8 mouse cellular contexts compared by ENCODE assay signal in the genomic region with DNA sequence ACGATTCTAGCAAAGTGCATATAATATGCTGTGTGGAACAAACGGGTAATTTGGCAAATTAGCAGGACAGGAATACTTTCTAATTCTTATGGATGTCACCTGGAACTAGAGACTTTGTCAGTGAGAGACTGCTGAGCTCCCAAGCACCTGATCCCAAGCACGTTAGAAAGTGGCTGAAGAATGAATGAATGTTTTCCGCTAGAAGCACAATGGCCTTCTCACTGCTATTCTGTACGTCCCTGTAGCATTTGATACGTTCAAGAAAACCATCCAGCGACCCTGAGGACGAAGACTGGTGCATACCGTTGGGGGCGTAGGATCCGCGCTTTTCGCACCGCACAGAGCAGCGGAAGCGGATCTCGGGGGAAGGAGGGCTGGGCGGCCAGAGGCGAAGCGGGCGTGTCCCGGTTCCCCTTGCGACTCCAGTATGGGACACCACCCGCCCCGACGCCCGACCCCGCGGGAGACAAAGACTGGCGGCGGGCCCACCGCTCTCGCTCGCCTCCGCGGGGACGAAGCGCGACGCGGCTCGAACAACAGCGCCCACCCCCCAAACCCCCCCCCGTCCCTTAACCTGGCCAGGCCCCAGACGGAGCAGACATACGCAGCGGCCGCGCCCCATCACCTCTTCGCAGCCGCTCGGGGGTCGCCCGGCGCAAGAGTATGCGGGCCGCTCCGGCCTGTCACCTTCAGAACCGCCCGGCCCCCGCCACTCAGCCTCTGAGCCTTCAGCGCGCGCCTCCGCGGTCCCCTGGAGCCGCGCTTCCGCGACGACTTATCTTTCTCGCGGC. TPM values are rescaled to one million over a fixed set of nuclear protein-coding genes. Genes with fewer than 3 reads are reported as not detected.
DNase-seq lines count a peak whose midpoint lies in the region; ATAC-seq and TF ChIP-seq lines count a peak whose summit lies in the region.

No protein-coding gene starts in this region.

- H3K4me1 ChIP-seq in intestine, embryonic 15.5 days (replicated peaks): peaks cover 34% of the 10 kb centered on the region
- peaks cover 65% of the 10 kb centered on the region for H3K4me1 ChIP-seq in liver, embryonic 13.5 days (replicated peaks)
- no peaks in the 10 kb centered on the region; the same call in 1 of the 2 replicates for H3K4me1 ChIP-seq in testis, adult 2 months (ENCODE audit: control insufficient read depth, insufficient read depth, low read length)

- H3K9ac ChIP-seq in intestine, embryonic 15.5 days: peak overlapping the region; percentile 91
- H3K9ac ChIP-seq in liver, embryonic 13.5 days: peak overlapping the region; percentile 92

- H3K27me3 ChIP-seq in intestine, embryonic 15.5 days (replicated peaks): no peaks in the 10 kb centered on the region
- no peaks in the 10 kb centered on the region for H3K27me3 ChIP-seq in liver, embryonic 13.5 days
- no peaks in the 10 kb centered on the region for H3K27me3 ChIP-seq in myocyte (ENCODE audit: control insufficient read depth, insufficient read depth, insufficient read length)
- H3K27me3 ChIP-seq in testis, adult 2 months (ENCODE audit: control insufficient read depth, insufficient read depth, low read length): no peaks in the 10 kb centered on the region

- peak overlapping the region; percentile 86 for H3K27ac ChIP-seq in intestine, embryonic 15.5 days
- H3K27ac ChIP-seq in liver, embryonic 13.5 days: peak overlapping the region; percentile 96
- peak overlapping the region; percentile 84 for H3K27ac ChIP-seq in testis, adult 2 months (ENCODE audit: control insufficient read depth, insufficient read depth, low read depth, low read length)

- peak; percentile 26 to 46 for DNase-seq in left cerebral cortex, adult 18-20 months (ENCODE audit: low spot score in 2 of 2)
- DNase-seq in left cerebral cortex, adult 11 months (ENCODE audit: low spot score): no peak
- DNase-seq in cerebellum, postnatal 36 days: peak; percentile 32 to 43
- DNase-seq in gastrocnemius, postnatal 25 days: peak; percentile 32
- peak; percentile 50 for DNase-seq in liver, embryonic 13.5 days

- peak overlapping the region; percentile 79 for H3ac ChIP-seq in myocyte (ENCODE audit: control insufficient read depth, insufficient read length)

- peak overlapping the region; percentile 80 for H3K4me3 ChIP-seq in intestine, embryonic 15.5 days (replicated peaks)
- H3K4me3 ChIP-seq in liver, embryonic 13.5 days (replicated peaks): peak overlapping the region; percentile 89
- H3K4me3 ChIP-seq in myocyte: peak overlapping the region; percentile 27
- peak overlapping the region; percentile 94 for H3K4me3 ChIP-seq in testis, adult 2 months (ENCODE audit: control insufficient read depth, low read depth, low read length)

- ATAC-seq in intestine, embryonic 15.5 days: peak; percentile 64
- ATAC-seq in liver, embryonic 13.5 days (ENCODE audit: low read depth): peak; percentile 35

- H3K36me3 ChIP-seq in intestine, embryonic 15.5 days: 0 out of 2 replicates have a peak, but pooled peaks cover 3% of the 10 kb centered on the region
- 0 out of 2 replicates have a peak, but pooled peaks cover 12% of the 10 kb centered on the region for H3K36me3 ChIP-seq in liver, embryonic 13.5 days
- H3K36me3 ChIP-seq in myocyte (ENCODE audit: control insufficient read depth, insufficient read depth): no peaks in the 10 kb centered on the region
- H3K36me3 ChIP-seq in testis, adult 2 months (ENCODE audit: control insufficient read depth, insufficient read depth, low read length): no peaks in the 10 kb centered on the region

- H3K9me3 ChIP-seq in intestine, embryonic 15.5 days: no peaks in the 10 kb centered on the region
- no peaks in the 10 kb centered on the region for H3K9me3 ChIP-seq in liver, embryonic 13.5 days (replicated peaks)

- TF ChIP-seq CTCF in testis, adult 2 months (IDR thresholded peaks at IDR 0.05; ENCODE audit: control insufficient read depth, insufficient read depth, insufficient replicate concordance, low read depth, low read length): no peak

- peak overlapping the region; percentile 70 for H3K4me2 ChIP-seq in intestine, embryonic 15.5 days (replicated peaks)
- H3K4me2 ChIP-seq in liver, embryonic 13.5 days: peak overlapping the region; percentile 87
- H3K4me2 ChIP-seq in myocyte (ENCODE audit: low read depth): peak overlapping the region; percentile 96

- TF ChIP-seq POLR2A in myocyte (IDR thresholded peaks at IDR 0.05; ENCODE audit: insufficient read length, low read depth): peak; percentile 12
- TF ChIP-seq POLR2A in testis, adult 2 months (IDR thresholded peaks at IDR 0.05; ENCODE audit: control insufficient read depth, low read depth, low read length): no peak

- WGBS in intestine, embryonic 15.5 days: 2% methylated on average over 73 of the region's 73 CpGs
- WGBS in liver, embryonic 13.5 days (ENCODE audit: insufficient replicate concordance): 1% methylated on average over 71 of the region's 73 CpGs

- H3K79me2 ChIP-seq in myocyte (ENCODE audit: control insufficient read depth, insufficient read depth): peaks cover 50% of the 10 kb centered on the region

TF ChIP-seq in myocyte, 11 proteins besides CTCF, POLR2A, EP300 and RAD21:
- TF ChIP-seq MYOD1 (IDR thresholded peaks at IDR 0.05; ENCODE audit: control insufficient read depth in 1 of 3, insufficient read length in 2 of 3, low read depth in 2 of 3) (no peak), USF1 (IDR thresholded peaks at IDR 0.05; ENCODE audit: low read depth) (no peak), TCF12 (IDR thresholded peaks at IDR 0.05; ENCODE audit: insufficient read depth, poor library complexity, severe bottlenecking) (no peak), MAX (IDR thresholded peaks at IDR 0.05; ENCODE audit: low read depth) (no peak), CEBPB (IDR thresholded peaks at IDR 0.05; ENCODE audit: insufficient read depth, poor library complexity, severe bottlenecking) (no peak), MYOG (IDR thresholded peaks at IDR 0.05; ENCODE audit: control insufficient read depth in 1 of 3, insufficient read depth in 1 of 3, insufficient read length in 2 of 3, low read depth in 2 of 3) (no peak), E2F4 (IDR thresholded peaks at IDR 0.05; ENCODE audit: insufficient read depth) (no peak), POLR2AphosphoS2 (IDR thresholded peaks at IDR 0.05; ENCODE audit: insufficient read length, low read depth) (no peak), TCF3 (IDR thresholded peaks at IDR 0.05; ENCODE audit: insufficient read length, low read depth) (no peak), SRF (IDR thresholded peaks at IDR 0.05; ENCODE audit: control insufficient read depth, insufficient read length, low read depth) (no peak), REST (IDR thresholded peaks at IDR 0.05; ENCODE audit: insufficient read depth, insufficient read length) (no peak)

RNA-seq across cellular contexts. Expression of gene Eps15l1, which starts 0.5 kb away (rescaled TPM):
- 10 to 100 TPM; 62.2 to 63.4 TPM for total RNA-seq in left cerebral cortex, adult 18-20 months (2021)
- total RNA-seq in gastrocnemius, postnatal 25 days (2021): 10 to 100 TPM; 22.7 to 23.9 TPM
- 43.6 and 45.5 TPM in 2 replicates for polyA plus RNA-seq in intestine, embryonic 15.5 days (2015; fragmentation: Nextera tagmentation; extraction: Ambion mirVana)
- polyA plus RNA-seq in liver, embryonic 13.5 days (2015; fragmentation: Nextera tagmentation; extraction: Ambion mirVana): 17.5 and 21.1 TPM in 2 replicates
- polyA plus RNA-seq in myocyte (2012; fragmentation: generic; extraction: Trizol): 22.8 TPM
- polyA plus RNA-seq in testis, adult 2 months (2012; rRNA removed): 11.9 and 12.0 TPM in 2 replicates

RNA-seq across cellular contexts. Expression of gene Calr3, which starts 22.9 kb away (rescaled TPM):
- 1 to 10 TPM; 1.0 to 1.1 TPM for total RNA-seq in left cerebral cortex, adult 18-20 months (2021)
- 1 to 10 TPM; 2.1 to 2.5 TPM for total RNA-seq in gastrocnemius, postnatal 25 days (2021)
- polyA plus RNA-seq in intestine, embryonic 15.5 days (2015; fragmentation: Nextera tagmentation; extraction: Ambion mirVana): 0.98 and 1.1 TPM in 2 replicates
- 0.59 and 0.93 TPM in 2 replicates for polyA plus RNA-seq in liver, embryonic 13.5 days (2015; fragmentation: Nextera tagmentation; extraction: Ambion mirVana)
- 0.38 TPM for polyA plus RNA-seq in myocyte (2012; fragmentation: generic; extraction: Trizol)
- 41.8 and 53.8 TPM in 2 replicates for polyA plus RNA-seq in testis, adult 2 months (2012; rRNA removed)

RNA-seq across cellular contexts. Expression of gene 1700030K09Rik, which starts 22.9 kb away (rescaled TPM):
- total RNA-seq in left cerebral cortex, adult 18-20 months (2021): 1 to 10 TPM; 9.2 to 9.5 TPM
- 1 to 10 TPM; 2.9 to 3.2 TPM for total RNA-seq in gastrocnemius, postnatal 25 days (2021)
- 11.8 and 11.9 TPM in 2 replicates for polyA plus RNA-seq in intestine, embryonic 15.5 days (2015; fragmentation: Nextera tagmentation; extraction: Ambion mirVana)
- polyA plus RNA-seq in liver, embryonic 13.5 days (2015; fragmentation: Nextera tagmentation; extraction: Ambion mirVana): 4.2 and 5.0 TPM in 2 replicates
- polyA plus RNA-seq in myocyte (2012; fragmentation: generic; extraction: Trizol): 7.3 TPM
- 44.3 and 46.6 TPM in 2 replicates for polyA plus RNA-seq in testis, adult 2 months (2012; rRNA removed)

RNA-seq across cellular contexts. Expression of gene Cherp, which starts 54.3 kb away (rescaled TPM):
- 10 to 100 TPM; 70.4 to 72.7 TPM for total RNA-seq in left cerebral cortex, adult 18-20 months (2021)
- 10 to 100 TPM; 21.1 to 26.0 TPM for total RNA-seq in gastrocnemius, postnatal 25 days (2021)
- 47.4 and 49.6 TPM in 2 replicates for polyA plus RNA-seq in intestine, embryonic 15.5 days (2015; fragmentation: Nextera tagmentation; extraction: Ambion mirVana)
- polyA plus RNA-seq in liver, embryonic 13.5 days (2015; fragmentation: Nextera tagmentation; extraction: Ambion mirVana): 21.4 and 31.4 TPM in 2 replicates
- polyA plus RNA-seq in myocyte (2012; fragmentation: generic; extraction: Trizol): 39.9 TPM
- polyA plus RNA-seq in testis, adult 2 months (2012; rRNA removed): 54.1 and 57.7 TPM in 2 replicates

Comparison
In these comparisons a context has a peak if more than half of its experiments do, and no peak if none do; other contexts are left out.
1. H3K4me3 ChIP-seq: peak in every context shown above with its lines; median percentile 94 in testis, adult 2 months; 89 in liver, embryonic 13.5 days; 80 in intestine, embryonic 15.5 days; 27 in myocyte.
2. RNA of gene Calr3, which starts 22.9 kb away (polyA plus RNA-seq): 41.8 to 53.8 TPM in testis, adult 2 months; 0.98 to 1.1 TPM in intestine, embryonic 15.5 days, 0.59 to 0.93 TPM in liver, embryonic 13.5 days and 0.38 TPM in myocyte (single experiment); every median in the first group is over 10 times any median in the second.
3. Peak in every context shown above with its lines, with median percentiles within 50 percentile points of each other: H3K27ac ChIP-seq and H3K4me2 ChIP-seq.